Mouse (Mus musculus): ENCODE results near the gene Adk. TPM values are rescaled to one million over a fixed set of nuclear protein-coding genes. Genes with fewer than 3 reads are reported as not detected.

Adk gene
- polyA plus RNA-seq, 1 experiment from 2014 or later, result 240 TPM

GRCm38 (mm10) chr14:21286274-21286673 lies 233.9 kb downstream of the Adk start:
- Histone ChIP-seq H3K4me2 (replicated peaks; ENCODE audit: low read depth) (no peak overlapping the region), H3K4me1 (replicated peaks; ENCODE audit: control insufficient read depth, insufficient read depth, low read length) (peaks cover 2% of the 10 kb centered on the region; the same call in 1 of the 2 replicates), H3K4me3 (ENCODE audit: low read depth, low read length) (no peak overlapping the region), H3K27me3 (replicated peaks; ENCODE audit: control insufficient read depth, insufficient read depth, low read length) (no peaks in the 10 kb centered on the region), H3K9me3 (ENCODE audit: control insufficient read depth) (no peaks in the 10 kb centered on the region), H3K9ac (ENCODE audit: low read depth, low read length) (no peak overlapping the region), H3K36me3 (ENCODE audit: control insufficient read depth, insufficient read depth) (no peaks in the 10 kb centered on the region), H3K27ac (ENCODE audit: low read depth, low read length) (no peak overlapping the region)
- ATAC-seq, result no peak
- WGBS, result 74% methylated on average over 7 of the region's 7 CpGs
- TF ChIP-seq CTCF (IDR thresholded peaks at IDR 0.05; ENCODE audit: low read depth), result no peak

- H3K27me3 ChIP-seq (replicated peaks; ENCODE audit: control insufficient read depth, insufficient read depth, low read length), result no peaks in the 10 kb centered on the region
- WGBS, result 75% methylated on average over 9 of the region's 9 CpGs
- no peak overlapping the region for H3K9ac ChIP-seq (ENCODE audit: low read depth, low read length)
- H3K36me3 ChIP-seq (ENCODE audit: control insufficient read depth, insufficient read depth), result no peaks in the 10 kb centered on the region
- ATAC-seq, result no peak
- H3K4me2 ChIP-seq (replicated peaks; ENCODE audit: low read depth), result no peak overlapping the region
- no peak overlapping the region for H3K27ac ChIP-seq (ENCODE audit: low read depth, low read length)
- no peaks in the 10 kb centered on the region for H3K9me3 ChIP-seq (ENCODE audit: control insufficient read depth)
- H3K4me1 ChIP-seq (replicated peaks; ENCODE audit: control insufficient read depth, insufficient read depth, low read length), result peaks cover under 1% of the 10 kb centered on the region; the same call in 1 of the 2 replicates
- no peak overlapping the region for H3K4me3 ChIP-seq (ENCODE audit: low read depth, low read length)
- no peak for TF ChIP-seq CTCF (IDR thresholded peaks at IDR 0.05; ENCODE audit: low read depth)
These were observed 235.5 kb downstream of the Adk start for GRCm38 (mm10) chr14:21287726-21288442.

- Histone ChIP-seq H3K9me3 (ENCODE audit: control insufficient read depth) (no peaks in the 10 kb centered on the region), H3K27me3 (replicated peaks; ENCODE audit: control insufficient read depth, insufficient read depth, low read length) (no peaks in the 10 kb centered on the region), H3K4me2 (replicated peaks; ENCODE audit: low read depth) (no peak overlapping the region), H3K9ac (ENCODE audit: low read depth, low read length) (no peak overlapping the region), H3K27ac (ENCODE audit: low read depth, low read length) (no peak overlapping the region), H3K4me1 (replicated peaks; ENCODE audit: control insufficient read depth, insufficient read depth, low read length) (no peaks in the 10 kb centered on the region), H3K36me3 (ENCODE audit: control insufficient read depth, insufficient read depth) (no peaks in the 10 kb centered on the region), H3K4me3 (ENCODE audit: low read depth, low read length) (no peak overlapping the region)
- TF ChIP-seq CTCF (IDR thresholded peaks at IDR 0.05; ENCODE audit: low read depth), result no peak
- no peak for ATAC-seq
- whole genome bisulfite sequencing, result 79% methylated on average over 4 of the region's 4 CpGs
These were observed 247.4 kb downstream of the Adk start for GRCm38 (mm10) chr14:21299743-21300142.

DNA sequence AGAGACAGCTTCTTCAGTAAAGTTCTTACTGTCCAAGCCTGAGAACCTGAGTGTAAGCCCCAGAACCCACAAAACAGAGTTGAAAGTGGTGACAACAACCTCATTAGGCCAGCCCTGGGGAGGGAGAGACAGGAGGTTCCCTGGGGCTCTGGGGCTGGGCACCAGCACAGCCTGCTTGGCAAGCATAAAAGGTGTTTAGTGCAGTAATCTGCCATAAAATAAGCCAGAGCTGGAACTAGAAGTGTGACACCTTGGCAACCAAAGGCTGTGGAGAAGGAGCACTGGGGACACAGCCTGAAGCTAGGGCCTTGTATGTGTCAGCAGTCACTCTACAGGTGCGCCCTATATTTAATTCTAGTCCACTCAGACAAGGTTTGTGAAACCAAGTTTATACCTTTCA lies 252.4 kb downstream of the Adk start:
- 89% methylated on average over 1 of the region's 1 CpGs for WGBS
- TF ChIP-seq CTCF (IDR thresholded peaks at IDR 0.05; ENCODE audit: low read depth), result no peak
- Histone ChIP-seq H3K4me3 (ENCODE audit: low read depth, low read length) (no peak overlapping the region), H3K27me3 (replicated peaks; ENCODE audit: control insufficient read depth, insufficient read depth, low read length) (no peaks in the 10 kb centered on the region), H3K27ac (ENCODE audit: low read depth, low read length) (no peak overlapping the region), H3K4me1 (replicated peaks; ENCODE audit: control insufficient read depth, insufficient read depth, low read length) (no peaks in the 10 kb centered on the region), H3K36me3 (ENCODE audit: control insufficient read depth, insufficient read depth) (no peaks in the 10 kb centered on the region), H3K9me3 (ENCODE audit: control insufficient read depth) (no peaks in the 10 kb centered on the region), H3K4me2 (replicated peaks; ENCODE audit: low read depth) (no peak overlapping the region), H3K9ac (ENCODE audit: low read depth, low read length) (no peak overlapping the region)
- no peak for ATAC-seq

GRCm38 (mm10) chr14:21308349-21308936 lies 256.1 kb downstream of the Adk start:
- Histone ChIP-seq H3K27me3 (replicated peaks; ENCODE audit: control insufficient read depth, insufficient read depth, low read length) (no peaks in the 10 kb centered on the region), H3K9me3 (ENCODE audit: control insufficient read depth) (no peaks in the 10 kb centered on the region), H3K4me1 (replicated peaks; ENCODE audit: control insufficient read depth, insufficient read depth, low read length) (no peaks in the 10 kb centered on the region), H3K27ac (ENCODE audit: low read depth, low read length) (no peak overlapping the region), H3K9ac (ENCODE audit: low read depth, low read length) (no peak overlapping the region), H3K4me3 (ENCODE audit: low read depth, low read length) (no peak overlapping the region), H3K4me2 (replicated peaks; ENCODE audit: low read depth) (no peak overlapping the region), H3K36me3 (ENCODE audit: control insufficient read depth, insufficient read depth) (no peaks in the 10 kb centered on the region)
- no peak for ATAC-seq
- no peak for TF ChIP-seq CTCF (IDR thresholded peaks at IDR 0.05; ENCODE audit: low read depth)
- 54% methylated on average over 4 of the region's 4 CpGs for WGBS

- ATAC-seq, result no peak
- 83% methylated on average over 5 of the region's 5 CpGs for WGBS
- no peak for TF ChIP-seq CTCF (IDR thresholded peaks at IDR 0.05; ENCODE audit: low read depth)
These were observed 258.2 kb downstream of the Adk start for GRCm38 (mm10) chr14:21310530-21310929.

More at GRCm38 (mm10) chr14:21310530-21310929, 258.2 kb downstream of the Adk start:
- no peak overlapping the region for H3K4me2 ChIP-seq (replicated peaks; ENCODE audit: low read depth)
- no peaks in the 10 kb centered on the region for H3K36me3 ChIP-seq (ENCODE audit: control insufficient read depth, insufficient read depth)
- no peaks in the 10 kb centered on the region for H3K27me3 ChIP-seq (replicated peaks; ENCODE audit: control insufficient read depth, insufficient read depth, low read length)
- H3K27ac ChIP-seq (ENCODE audit: low read depth, low read length), result no peak overlapping the region
- no peaks in the 10 kb centered on the region for H3K4me1 ChIP-seq (replicated peaks; ENCODE audit: control insufficient read depth, insufficient read depth, low read length)
- H3K4me3 ChIP-seq (ENCODE audit: low read depth, low read length), result no peak overlapping the region
- H3K9ac ChIP-seq (ENCODE audit: low read depth, low read length), result no peak overlapping the region
- no peaks in the 10 kb centered on the region for H3K9me3 ChIP-seq (ENCODE audit: control insufficient read depth)

All from intestine, postnatal 0 days (tissue).